Mouse (Mus musculus) ovary, adult 18-20 months (tissue): Measurements from ENCODE around the gene Sfxn1.

ENCODE experiments used
- DNase-seq: peaks from one replicate; pipeline ENCODE4 v3.0.0; 2022; ENCODE audit warnings: low spot score, mixed read lengths

Sfxn1 gene

GRCm38 (mm10) chr13:54137756-54138410 is 66.2 kb downstream of the Sfxn1 start:
- DNase-seq = no peak

GRCm38 (mm10) chr13:54143788-54144187 is 72.1 kb downstream of the Sfxn1 start:
- DNase-seq = no peak

DNA sequence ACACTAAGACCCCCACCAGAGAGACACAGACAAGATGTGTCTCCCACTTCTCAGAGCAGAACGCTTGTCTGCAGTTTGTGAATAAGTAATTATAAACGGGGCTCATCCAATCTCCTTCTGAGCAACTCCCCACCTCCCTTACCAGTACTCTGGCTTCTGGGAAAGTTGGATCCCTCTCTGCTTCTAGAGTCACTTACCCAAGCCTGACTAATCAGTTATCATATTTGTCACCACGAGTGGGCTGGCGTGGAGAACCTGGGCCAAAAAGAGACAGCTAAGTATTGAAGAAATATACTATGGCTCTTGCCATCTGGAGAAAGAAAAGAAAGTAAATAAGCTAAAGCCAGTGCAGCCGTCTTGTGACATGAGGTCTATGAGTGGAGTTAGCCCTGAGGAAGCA is 73.0 kb downstream of the Sfxn1 start:
- DNase-seq = no peak

- no peak for DNase-seq
Measured at GRCm38 (mm10) chr13:54147328-54147727, 75.7 kb downstream of the Sfxn1 start.

DNA sequence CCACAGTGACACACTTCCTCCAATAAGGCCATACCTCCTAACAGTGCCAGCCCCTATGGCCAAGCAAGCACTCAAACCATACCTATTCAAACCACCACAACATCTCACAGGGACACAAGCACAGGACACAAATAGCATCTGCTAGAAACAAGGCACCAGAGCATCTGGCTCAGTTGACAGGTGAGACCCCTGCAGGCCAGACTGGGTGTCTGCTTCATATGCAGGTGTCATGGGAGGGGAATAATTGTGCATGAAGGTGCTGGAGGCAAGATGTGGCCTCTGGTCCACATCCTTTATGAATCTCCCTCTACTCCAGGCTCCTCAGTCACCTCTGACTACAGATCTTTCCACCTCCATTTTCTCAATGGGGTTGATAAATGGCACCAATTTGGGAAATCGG is 80.8 kb downstream of the Sfxn1 start:
- DNase-seq = no peak

- no peak for DNase-seq
Measured at GRCm38 (mm10) chr13:54152911-54153310, 81.2 kb downstream of the Sfxn1 start.

- DNase-seq = no peak
Measured at GRCm38 (mm10) chr13:54153672-54154218, 82.1 kb downstream of the Sfxn1 start.

GRCm38 (mm10) chr13:54155822-54156221 is 84.2 kb downstream of the Sfxn1 start:
- no peak for DNase-seq
